Mouse (Mus musculus): ENCODE measurements around the gene Cxcr5.

Cxcr5 gene

DNA sequence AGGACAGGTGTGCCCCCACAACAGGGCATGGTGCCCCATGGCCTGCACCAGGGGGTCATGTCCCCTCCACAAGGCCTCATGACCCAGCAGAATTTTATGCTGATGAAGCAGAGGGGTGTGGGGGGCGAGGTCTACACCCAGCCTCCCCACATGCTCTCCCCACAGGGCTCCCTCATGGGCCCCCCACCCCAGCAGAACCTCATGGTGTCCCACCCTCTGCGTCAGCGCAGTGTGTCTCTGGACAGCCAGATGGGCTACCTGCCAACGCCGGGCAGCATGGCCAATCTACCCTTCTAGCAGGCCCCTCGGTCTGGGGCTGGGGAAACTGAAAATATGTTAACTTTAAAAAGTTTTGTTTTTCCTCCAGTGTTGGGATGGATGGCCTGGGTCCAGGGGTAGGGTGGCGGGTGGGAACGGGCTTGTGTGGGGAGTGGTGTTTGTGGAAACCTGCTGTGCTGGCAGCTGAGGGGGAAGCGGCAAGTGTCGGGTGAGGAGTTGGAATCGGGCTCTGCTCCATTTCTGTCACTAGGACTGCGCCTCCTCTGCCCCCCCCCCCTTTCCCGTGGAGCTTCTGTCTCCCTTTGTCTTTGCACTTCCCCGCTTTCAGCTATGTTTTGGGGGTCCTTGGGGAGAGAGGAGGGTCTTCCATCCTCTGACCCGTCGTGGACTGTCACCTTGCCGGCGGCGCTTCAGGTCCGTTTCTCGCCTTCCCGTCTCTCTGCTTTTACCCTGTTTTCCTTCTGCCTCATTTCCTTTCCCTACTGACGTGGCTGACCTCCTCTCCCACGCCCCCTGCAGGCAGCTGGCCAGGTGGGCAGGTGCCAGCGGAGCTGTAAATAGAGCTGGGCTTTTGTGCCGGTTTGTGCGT, 52.0 kb downstream of the Cxcr5 start:
- peak; percentile 68 for DNase-seq (ENCODE audit: low spot score)

DNA sequence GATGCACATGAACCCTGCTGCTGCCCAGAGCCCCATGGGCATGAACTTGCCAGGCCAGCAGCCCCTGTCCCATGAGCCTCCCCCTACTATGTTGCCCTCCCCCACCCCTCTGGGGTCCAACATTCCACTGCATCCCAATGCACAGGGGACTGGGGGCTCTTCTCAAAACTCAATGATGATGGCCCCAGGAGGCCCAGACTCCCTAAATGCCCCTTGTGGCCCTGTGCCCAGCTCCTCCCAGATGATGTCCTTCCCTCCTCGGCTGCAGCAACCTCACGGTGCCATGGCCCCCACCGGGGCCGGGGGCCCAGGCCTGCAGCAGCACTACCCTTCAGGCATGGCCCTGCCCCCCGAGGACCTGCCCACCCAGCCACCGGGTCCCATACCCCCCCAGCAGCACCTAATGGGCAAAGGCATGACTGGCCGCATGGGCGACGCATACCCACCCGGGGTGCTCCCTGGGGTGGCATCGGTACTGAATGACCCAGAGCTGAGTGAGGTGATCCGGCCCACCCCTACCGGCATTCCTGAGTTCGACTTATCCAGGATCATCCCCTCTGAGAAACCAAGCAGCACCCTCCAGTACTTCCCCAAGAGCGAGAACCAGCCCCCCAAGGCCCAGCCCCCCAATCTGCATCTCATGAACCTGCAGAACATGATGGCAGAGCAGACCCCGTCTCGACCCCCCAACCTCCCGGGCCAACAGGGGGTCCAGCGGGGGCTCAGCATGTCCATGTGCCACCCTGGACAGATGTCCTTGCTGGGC, 52.8 kb downstream of the Cxcr5 start:
- DNase-seq (ENCODE audit: low spot score), result no peak

DNA sequence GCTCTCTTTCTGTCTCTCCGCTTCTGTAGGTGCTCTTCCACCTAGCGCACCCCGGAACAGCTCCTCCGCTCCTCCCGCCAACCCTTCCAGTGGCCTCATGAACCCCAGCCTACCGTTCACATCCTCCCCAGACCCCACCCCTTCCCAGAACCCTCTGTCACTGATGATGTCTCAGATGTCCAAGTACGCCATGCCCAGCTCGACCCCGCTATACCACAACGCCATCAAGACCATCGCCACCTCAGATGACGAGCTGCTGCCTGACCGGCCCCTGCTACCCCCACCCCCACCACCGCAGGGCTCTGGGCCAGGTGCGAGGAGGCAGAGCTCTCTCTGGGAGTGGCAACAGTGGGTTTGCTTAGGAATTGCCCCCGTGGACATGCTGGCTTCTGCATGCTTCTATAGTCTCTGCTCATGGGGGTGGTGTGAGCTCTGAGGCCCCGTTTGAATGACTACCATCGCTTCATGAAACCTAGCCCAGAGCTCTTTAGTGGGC, 53.5 kb downstream of the Cxcr5 start:
- DNase-seq (ENCODE audit: low spot score), result no peak

DNA sequence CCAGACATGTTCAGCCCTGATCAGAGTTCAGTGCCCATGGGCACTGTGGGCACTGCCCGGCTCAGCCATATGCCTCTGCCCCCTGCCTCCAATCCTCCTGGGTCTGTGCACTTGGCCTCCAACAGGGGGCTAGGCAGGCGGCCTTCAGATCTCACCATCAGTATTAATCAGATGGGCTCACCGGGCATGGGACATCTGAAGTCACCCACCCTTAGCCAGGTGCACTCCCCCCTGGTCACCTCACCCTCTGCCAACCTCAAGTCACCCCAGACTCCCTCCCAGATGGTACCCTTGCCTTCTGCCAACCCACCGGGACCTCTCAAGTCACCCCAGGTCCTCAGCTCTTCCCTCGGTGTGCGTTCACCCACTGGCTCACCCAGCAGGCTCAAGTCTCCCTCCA, 54.3 kb downstream of the Cxcr5 start:
- no peak for DNase-seq (ENCODE audit: low spot score)

DNA sequence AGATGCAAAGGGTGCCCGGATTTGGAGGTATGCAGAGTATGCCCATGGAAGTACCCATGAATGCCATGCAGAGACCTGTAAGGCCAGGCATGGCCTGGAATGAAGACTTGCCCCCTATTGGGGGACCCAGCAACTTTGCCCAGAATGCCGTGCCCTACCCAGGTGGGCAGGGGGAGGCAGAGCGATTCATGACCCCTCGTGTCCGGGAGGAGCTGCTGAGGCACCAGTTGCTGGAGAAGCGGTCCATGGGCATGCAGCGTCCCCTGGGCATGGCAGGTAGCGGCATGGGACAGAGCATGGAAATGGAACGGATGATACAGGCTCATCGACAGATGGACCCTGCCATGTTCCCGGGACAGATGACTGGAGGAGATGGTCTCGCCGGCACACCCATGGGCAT, 55.1 kb downstream of the Cxcr5 start:
- DNase-seq (ENCODE audit: low spot score), result no peak

DNA sequence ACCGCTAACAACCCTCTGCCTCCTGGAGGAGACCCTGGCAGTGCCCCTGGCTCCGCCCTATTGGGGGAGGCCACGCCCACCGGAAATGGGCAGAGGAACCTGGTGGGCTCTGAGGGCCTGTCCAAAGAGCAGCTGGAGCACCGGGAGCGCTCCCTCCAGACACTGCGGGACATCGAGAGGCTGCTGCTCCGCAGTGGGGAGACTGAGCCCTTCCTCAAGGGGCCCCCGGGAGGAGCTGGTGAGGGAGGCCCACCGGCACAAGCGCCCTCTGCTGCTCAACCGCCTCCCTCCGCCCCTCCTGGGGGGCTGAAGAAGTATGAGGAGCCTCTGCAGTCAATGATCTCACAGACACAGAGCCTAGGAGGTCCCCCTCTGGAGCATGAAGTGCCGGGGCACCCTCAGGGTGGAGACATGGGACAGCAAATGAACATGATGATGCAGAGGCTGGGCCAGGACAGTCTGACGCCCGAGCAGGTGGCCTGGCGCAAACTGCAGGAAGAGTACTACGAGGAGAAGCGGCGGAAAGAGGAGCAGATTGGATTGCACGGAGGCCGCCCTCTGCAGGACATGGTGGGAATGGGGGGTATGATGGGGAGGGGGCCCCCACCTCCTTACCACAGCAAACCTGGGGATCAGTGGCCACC, 55.7 kb downstream of the Cxcr5 start:
- DNase-seq (ENCODE audit: low spot score), result no peak

DNA sequence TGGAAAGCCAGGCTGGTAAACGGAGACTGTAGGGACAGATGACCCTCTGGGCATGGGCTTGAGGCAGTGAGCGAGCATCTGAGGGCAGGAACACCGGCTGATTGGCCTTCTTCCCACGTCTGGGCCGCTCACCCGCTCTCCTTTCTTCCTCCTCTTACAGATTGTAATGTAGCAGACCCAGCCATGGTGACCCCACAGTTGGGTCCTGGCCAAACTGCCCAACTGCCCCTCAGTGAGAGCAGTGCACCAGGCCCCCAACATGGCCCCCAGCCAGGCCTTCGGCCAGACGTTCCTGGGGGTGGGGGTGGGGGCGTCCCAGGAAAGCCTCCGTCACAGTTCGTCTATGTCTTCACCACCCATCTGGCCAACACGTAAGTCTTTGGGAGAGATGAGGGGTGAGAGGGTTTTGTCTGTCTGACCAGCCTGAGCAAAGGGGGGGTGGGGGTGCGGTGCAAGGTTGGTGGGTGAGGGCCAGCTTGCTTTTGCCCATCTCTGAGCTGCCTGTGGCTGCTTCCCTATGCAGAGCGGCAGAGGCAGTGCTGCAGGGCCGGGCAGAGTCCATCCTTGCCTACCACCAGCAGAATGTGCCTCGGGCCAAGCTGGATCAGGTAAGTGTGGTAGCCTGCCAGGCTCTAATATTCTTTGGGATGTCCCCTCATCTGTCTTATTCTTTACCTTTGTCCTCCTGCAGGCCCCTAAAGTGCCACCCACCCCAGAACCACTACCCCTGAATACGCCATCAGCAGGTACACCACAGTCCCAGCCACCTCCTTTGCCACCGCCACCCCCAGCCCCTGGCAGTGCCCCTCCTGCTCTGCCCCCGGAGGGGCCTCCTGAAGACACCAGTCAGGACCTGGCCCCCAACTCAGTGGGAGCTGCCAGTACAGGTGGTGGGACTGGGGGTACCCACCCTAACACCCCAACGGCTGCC, 56.5 kb downstream of the Cxcr5 start:
- no peak for DNase-seq (ENCODE audit: low spot score)

DNA sequence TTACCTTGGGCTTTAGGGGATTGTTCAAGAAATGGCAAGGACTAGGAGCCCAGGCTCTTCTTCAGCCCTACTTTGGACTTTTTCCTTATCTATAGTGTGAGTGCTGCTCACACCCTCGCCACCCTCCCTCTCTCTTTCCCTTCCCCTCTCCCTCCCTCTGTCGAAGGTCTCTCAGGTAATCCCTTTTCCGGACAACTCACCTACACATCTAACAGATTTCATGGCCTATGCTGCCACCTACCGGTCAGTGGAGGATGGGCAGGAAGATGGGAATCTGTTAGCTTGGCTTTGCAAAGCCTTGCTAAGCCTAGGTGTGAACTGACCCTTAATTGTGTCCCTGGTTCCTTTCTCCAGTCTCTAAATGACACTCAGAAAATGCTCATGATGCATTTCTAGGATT, 59.7 kb downstream of the Cxcr5 start:
- DNase-seq (ENCODE audit: low spot score), result peak; percentile 83

DNA sequence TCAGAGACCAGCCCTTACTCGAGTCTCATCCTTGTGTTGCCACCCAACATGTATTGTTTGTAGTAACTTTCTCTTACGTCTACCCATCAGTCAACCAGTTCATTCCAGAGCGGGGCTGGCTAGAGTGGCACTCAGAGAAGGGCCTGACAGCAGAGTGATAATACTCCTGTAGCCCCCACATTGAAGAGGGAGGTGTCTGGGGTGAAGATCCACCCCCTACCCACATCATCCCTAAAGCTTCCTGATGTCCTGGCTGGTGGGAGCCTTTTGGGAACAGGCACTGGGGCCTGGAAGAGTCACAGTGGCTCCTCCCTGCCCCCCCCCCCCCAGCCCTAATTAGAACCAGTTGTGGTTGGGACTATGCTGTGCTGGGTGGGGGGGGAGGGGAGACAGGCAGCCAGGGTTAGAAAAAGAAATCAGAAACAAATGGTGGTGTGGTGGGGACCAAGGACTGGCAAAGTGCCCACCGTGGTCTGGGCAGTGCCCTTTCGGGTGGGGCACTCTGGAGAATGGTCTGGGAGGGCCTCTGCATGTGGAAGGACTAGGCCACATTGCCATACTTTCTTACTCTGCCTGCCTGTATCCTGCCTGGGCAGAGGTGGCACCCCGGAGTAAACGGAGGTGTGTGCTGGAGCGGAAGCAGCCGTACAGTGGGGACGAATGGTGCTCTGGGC, 60.3 kb downstream of the Cxcr5 start:
- DNase-seq (ENCODE audit: low spot score), result no peak

DNA sequence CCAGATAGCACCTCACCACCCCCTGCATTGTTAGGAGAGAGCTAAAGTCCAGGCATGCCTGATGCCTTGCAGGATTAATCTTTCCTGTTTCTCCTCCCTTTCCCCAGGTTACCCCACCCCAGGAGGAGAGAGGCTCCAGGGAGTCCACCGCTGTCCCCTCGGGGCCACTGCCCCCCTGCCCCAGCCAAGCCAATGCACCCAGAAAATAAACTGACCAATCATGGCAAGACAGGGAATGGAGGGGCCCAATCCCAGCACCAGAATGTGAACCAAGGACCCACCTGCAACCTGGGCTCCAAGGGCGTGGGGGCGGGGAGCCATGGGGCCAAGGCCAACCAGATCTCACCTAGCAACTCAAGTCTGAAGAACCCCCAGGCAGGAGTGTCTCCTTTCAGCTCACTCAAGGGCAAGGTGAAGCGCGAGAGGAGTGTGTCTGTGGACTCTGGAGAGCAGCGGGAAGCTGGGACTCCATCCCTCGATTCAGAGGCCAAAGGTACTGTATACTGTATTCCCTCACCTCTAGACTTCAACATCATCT, 61.0 kb downstream of the Cxcr5 start:
- no peak for DNase-seq (ENCODE audit: low spot score)

DNA sequence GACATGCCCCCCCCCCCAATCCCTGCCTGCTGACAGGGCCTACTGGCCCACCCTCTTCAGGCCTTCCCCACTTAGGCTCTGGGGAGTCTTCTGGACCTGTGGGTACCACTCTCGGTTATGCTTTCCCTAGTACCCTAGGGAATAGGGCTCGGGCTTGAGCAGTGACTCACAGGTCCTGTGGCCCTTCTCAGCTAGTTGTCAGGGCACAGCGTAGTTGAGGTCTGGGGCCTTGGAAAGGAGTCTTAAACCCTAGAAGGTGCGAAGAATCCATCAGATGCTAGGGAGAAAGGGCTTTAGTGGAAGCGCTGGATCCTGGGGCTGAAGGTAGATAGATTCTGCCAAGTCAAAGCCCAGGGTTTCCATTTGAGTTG, 61.5 kb downstream of the Cxcr5 start:
- peak; percentile 57 for DNase-seq (ENCODE audit: low spot score)

DNA sequence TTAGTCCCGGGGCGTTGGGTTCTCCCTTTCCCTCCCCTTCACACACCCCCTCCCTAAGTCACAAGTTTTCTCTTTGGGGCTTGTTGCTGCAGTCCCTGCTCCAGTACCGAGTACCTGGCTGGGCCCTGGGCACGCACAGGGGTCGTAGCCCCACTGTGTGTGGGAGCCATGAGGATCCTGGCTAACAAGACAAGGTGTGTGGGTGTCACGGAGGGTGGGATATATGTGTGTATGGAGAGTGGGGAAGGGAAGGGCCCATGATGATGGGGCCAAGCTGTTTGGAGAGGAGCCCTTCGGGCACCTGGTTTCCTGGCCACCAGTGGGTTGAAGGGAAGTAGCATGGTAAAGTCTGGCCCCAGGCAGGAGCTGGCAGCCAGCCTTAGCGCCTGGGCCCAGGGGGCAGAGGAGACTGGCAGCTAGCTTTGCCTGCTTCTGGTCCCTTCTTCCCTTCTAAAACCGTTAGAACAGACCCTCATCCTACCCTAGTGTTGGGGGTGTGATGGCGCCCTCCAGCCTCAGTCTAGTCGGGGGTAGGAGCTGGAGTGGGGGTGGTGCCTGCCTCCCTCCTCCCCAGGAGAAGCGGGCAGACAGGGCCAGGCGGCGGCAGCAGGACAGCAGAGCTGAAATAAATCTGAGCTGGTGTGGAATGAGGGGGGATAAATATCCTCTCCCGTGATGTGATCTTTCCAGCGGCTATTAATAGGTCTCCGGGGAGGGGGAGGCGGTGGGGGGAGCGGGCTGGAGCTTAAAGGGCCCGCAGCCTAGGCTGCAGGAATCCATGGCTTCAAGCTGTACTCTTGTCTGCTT, 62.1 kb downstream of the Cxcr5 start:
- DNase-seq (ENCODE audit: low spot score), result peak; percentile 61

DNA sequence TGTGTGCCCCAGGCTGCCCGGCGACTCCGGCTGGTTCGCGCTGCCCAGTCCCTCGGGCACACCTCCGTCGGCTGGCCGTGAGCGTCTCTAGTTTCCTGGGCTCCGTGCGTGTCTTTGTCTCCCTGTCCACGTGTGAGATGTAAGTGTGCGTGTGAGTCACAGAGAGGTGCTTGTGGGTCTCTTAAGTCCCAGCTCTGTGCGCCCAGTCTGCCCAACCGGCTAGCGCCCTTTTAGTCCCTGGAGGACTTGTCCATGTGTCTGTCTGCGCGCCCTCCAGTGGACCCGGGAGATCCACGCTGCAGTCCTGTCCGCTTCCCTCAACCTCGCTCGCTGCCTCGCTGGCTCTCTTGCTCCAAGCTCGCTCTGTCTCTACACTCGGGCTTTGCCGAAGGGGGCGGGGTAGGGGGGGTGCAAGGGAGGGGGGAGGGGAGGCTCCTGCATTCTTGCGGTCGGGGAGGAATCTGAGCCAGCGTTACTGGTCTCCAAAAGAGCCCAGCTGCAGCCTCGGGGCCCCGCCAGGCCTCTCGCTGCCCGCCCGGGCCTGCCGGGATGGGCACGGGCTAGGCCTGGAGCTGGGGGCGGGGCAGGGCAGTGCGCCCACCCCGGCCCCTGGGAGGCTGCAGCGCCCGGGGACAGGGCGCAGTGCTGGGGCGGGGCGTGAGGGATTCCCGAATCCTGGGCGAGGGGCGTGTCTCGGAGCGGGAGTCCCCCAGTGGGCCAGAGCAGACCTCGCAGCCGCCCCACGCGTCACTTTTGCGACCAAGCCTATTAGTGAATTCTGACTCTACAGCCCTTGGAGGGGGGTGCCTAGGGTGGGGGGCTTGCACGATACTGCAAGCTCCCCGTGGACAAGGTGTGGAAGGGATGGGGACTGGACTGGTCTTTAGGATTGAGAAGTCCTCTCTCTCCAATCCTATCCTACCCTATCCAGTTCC, 63.0 kb downstream of the Cxcr5 start:
- DNase-seq (ENCODE audit: low spot score), result peak; percentile 87

DNA sequence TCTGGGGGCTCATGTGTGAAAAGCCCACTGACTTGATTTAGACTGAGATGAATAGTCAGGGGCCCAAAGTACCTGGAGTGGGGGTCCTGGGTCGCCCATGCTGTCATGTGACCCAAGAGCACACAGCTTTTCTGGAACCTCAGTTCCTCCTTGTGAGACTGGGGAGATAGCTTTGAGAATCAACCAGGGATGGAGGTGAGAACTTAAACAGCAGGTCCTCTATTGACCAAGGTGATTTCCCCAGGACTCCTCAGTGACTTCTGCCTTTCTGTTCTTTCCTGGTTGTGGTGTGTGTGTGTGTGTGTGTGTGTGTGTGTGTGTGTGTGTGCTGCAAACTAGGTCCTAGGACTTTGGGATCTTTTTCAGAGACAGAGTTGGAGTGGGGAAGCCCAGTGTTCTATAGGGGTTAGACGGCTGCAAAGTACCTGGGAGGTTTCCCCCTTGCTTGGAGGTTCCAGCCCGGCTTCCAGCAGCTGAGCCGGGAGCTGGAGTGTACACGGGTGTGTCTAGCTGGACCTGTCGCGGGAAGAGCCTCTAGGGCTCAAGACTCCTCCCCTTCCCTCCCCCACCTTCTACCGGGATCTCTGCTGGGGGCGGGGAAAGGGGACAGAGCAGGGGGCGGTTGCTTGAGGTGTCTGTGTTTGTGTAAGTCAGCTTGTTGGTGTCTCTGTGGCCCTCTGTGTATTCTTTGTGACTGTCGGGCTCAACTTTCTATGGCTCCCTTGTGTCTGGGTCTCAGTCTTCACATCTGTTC, 63.9 kb downstream of the Cxcr5 start:
- peak; percentile 78 for DNase-seq (ENCODE audit: low spot score)

DNA sequence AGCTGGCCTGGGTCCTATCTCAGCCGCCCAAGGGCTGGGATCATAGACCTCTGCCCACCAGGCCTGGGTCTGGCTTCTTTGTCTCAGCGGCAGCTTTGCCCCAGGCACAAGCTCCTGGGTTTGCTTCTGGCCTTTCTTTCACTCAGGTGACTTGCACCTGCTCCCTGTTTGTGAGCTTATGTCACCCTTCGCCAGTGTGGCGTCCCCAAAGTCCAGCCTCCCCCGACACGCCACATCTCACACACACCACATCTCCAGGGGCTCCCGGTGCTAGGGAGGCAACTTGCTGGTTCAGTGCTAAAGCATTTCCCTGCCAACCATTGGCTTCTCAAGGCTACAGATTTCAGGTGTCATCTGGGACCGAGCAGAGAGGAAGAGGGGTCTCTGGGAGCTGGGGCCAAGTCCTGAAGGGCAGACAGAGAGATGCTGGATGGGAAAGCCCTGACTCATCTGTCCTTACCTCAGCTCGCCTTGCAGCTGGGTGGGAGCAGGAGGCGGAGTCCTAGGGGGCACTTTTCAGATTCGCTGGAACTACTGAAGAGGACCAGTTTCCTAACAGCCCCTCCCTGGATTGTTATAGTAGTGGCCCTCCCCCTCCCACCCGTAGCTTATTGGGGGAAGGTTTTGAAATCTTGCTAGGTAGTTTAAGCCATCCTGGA, 64.7 kb downstream of the Cxcr5 start:
- DNase-seq (ENCODE audit: low spot score), result no peak

DNA sequence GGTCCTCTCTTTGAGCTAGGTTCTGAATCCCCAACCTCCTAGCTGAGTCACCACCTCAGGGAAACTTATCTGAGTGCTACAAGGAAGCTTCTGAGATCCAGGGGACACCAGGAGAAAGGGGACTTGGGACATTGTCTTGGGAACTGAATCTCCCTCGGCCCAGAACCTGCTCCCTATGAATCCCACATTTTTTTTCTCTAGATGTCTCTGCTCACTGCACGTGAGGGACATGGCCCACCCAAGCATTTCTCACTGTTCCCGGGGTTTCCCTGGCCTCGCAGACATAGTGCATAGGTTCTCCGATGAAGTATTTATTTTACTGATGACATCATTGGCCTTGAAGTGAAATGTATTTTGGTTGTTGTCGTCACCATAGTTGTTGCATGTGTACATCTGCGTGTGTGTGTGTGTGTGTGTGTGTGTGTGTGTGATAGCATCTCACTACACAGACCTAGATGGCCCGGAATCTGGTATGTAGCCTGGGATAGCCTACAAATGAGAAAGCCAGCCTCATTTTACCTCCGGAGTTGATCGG, 65.8 kb downstream of the Cxcr5 start:
- no peak for DNase-seq (ENCODE audit: low spot score)
